Mouse (Mus musculus): ENCODE measurements around the gene 1700022I11Rik.

- no peak for TF ChIP-seq CTCF (IDR thresholded peaks at IDR 0.05; ENCODE audit: control insufficient read depth, insufficient read depth, insufficient read length)
- no peak for TF ChIP-seq USF1 (IDR thresholded peaks at IDR 0.05; ENCODE audit: low read depth)
- no peak for TF ChIP-seq MAX (IDR thresholded peaks at IDR 0.05)
- TF ChIP-seq CEBPB (IDR thresholded peaks at IDR 0.05; ENCODE audit: low read depth): no peak
- TF ChIP-seq FOSL1 (IDR thresholded peaks at IDR 0.05; ENCODE audit: insufficient read depth, low read length, poor library complexity, severe bottlenecking): no peak
Measured at GRCm38 (mm10) chr4:42978062-42978461, 8.7 kb downstream of the 1700022I11Rik start.
